25 mouse cellular contexts compared by ENCODE assay signal in genomic region chr6:8393029-8393428, GRCm38 (mm10).
DNase-seq lines count a peak whose midpoint lies in the region; ATAC-seq lines count a peak whose summit lies in the region.
"Had no signal": no experiment of that assay in that cellular context is flagged by ENCODE, and none has a peak within 500 bp of the region (broad histone marks: within the 10 kb centered on the region; RNA-seq: fewer than 3 reads in every experiment).

No protein-coding gene starts in this region.

- H3K9me3 ChIP-seq in liver, embryonic 12.5 days (replicated peaks) = no peaks in the 10 kb centered on the region
- no peaks in the 10 kb centered on the region for H3K9me3 ChIP-seq in kidney, embryonic 16.5 days (ENCODE audit: low read length)
- H3K9me3 ChIP-seq in kidney, embryonic 14.5 days (ENCODE audit: control insufficient read depth, low read length) = no peaks in the 10 kb centered on the region
- H3K9me3 ChIP-seq: embryonic facial prominence, embryonic 13.5 days; forebrain, embryonic 13.5 days; hindbrain, embryonic 15.5 days; intestine, embryonic 15.5 days; limb, embryonic 12.5 days; midbrain, embryonic 15.5 days had no signal

- 41% methylated on average over 4 of the region's 4 CpGs for WGBS in liver, embryonic 12.5 days (ENCODE audit: insufficient replicate concordance)
- WGBS in kidney, embryonic 16.5 days = 80% methylated on average over 4 of the region's 4 CpGs
- 87% methylated on average over 4 of the region's 4 CpGs for WGBS in kidney, embryonic 14.5 days

- H3K4me2 ChIP-seq in liver, embryonic 12.5 days = no peak overlapping the region
- H3K4me2 ChIP-seq in kidney, embryonic 16.5 days (replicated peaks; ENCODE audit: low read depth, low read length) = no peak overlapping the region
- H3K4me2 ChIP-seq in kidney, embryonic 14.5 days (replicated peaks; ENCODE audit: low read depth, low read length) = no peak overlapping the region
- H3K4me2 ChIP-seq: embryonic facial prominence, embryonic 13.5 days; forebrain, embryonic 13.5 days; heart, embryonic 11.5 days; hindbrain, embryonic 15.5 days; intestine, embryonic 15.5 days; limb, embryonic 12.5 days; midbrain, embryonic 15.5 days had no signal

- H3K36me3 ChIP-seq in liver, embryonic 12.5 days = no peaks in the 10 kb centered on the region
- no peaks in the 10 kb centered on the region for H3K36me3 ChIP-seq in kidney, embryonic 16.5 days (ENCODE audit: insufficient read depth, low read length)
- H3K36me3 ChIP-seq in kidney, embryonic 14.5 days (ENCODE audit: control insufficient read depth, insufficient read depth, low read length) = no peaks in the 10 kb centered on the region
- H3K36me3 ChIP-seq: embryonic facial prominence, embryonic 13.5 days; hindbrain, embryonic 15.5 days; intestine, embryonic 15.5 days; limb, embryonic 12.5 days; midbrain, embryonic 15.5 days had no signal

- no peak overlapping the region for H3K4me3 ChIP-seq in liver, embryonic 12.5 days
- H3K4me3 ChIP-seq in kidney, embryonic 16.5 days (ENCODE audit: low read length) = no peak overlapping the region
- H3K4me3 ChIP-seq in kidney, embryonic 14.5 days (ENCODE audit: low read length) = no peak overlapping the region
- H3K4me3 ChIP-seq: embryonic facial prominence, embryonic 13.5 days; erythroblast, embryonic 14.5 days; forebrain, embryonic 13.5 days; hindbrain, embryonic 15.5 days; intestine, embryonic 15.5 days; limb, embryonic 12.5 days; midbrain, embryonic 15.5 days; myocyte had no signal

- H3K9ac ChIP-seq in liver, embryonic 12.5 days = no peak overlapping the region
- H3K9ac ChIP-seq in kidney, embryonic 16.5 days (replicated peaks; ENCODE audit: low read length) = no peak overlapping the region
- no peak overlapping the region for H3K9ac ChIP-seq in kidney, embryonic 14.5 days (ENCODE audit: low read depth, low read length)
- H3K9ac ChIP-seq: embryonic facial prominence, embryonic 13.5 days; forebrain, embryonic 13.5 days; hindbrain, embryonic 15.5 days; intestine, embryonic 15.5 days; limb, embryonic 12.5 days; midbrain, embryonic 15.5 days had no signal

- DNase-seq in liver = no peak
- peak; percentile 6 for DNase-seq in CD4-positive, CD25-positive, alpha-beta regulatory T cell, adult 2 months (ENCODE audit: low read depth, low spot score)
- peak; percentile 23 for DNase-seq in c-Kit-positive CD71-positive TER-119-positive erythroid progenitor cells, embryonic 14.5 days (ENCODE audit: low spot score)
- DNase-seq: adrenal gland, adult 2 months; cerebellum, adult 18-20 months; cerebellum, postnatal 36 days; embryo, embryonic 11 days; gastrocnemius, postnatal 10 days; kidney, adult 8-10 months; kidney, postnatal 25 days; layer of hippocampus, postnatal 36 days; lung, postnatal 14 days had no signal

- ATAC-seq in liver, embryonic 12.5 days = peak; percentile 72
- peak; percentile 55; the same call in 1 of the 2 replicates for ATAC-seq in megakaryocyte progenitor cell, adult 5-6 weeks (replicated peaks; ENCODE audit: poor library complexity)
- ATAC-seq in kidney, embryonic 16.5 days (ENCODE audit: low FRiP score, low TSS enrichment) = no peak
- ATAC-seq in kidney, embryonic 14.5 days (ENCODE audit: low FRiP score, low TSS enrichment) = no peak
- ATAC-seq: forebrain, embryonic 13.5 days; intestine, embryonic 15.5 days; midbrain, embryonic 15.5 days had no signal

- no peaks in the 10 kb centered on the region for H3K27me3 ChIP-seq in liver, embryonic 12.5 days (replicated peaks)
- H3K27me3 ChIP-seq in kidney, embryonic 16.5 days (ENCODE audit: insufficient read depth, low read length) = no peaks in the 10 kb centered on the region
- no peaks in the 10 kb centered on the region for H3K27me3 ChIP-seq in kidney, embryonic 14.5 days (ENCODE audit: control insufficient read depth, insufficient read depth, low read length)
- H3K27me3 ChIP-seq: embryonic facial prominence, embryonic 13.5 days; forebrain, embryonic 13.5 days; hindbrain, embryonic 15.5 days; intestine, embryonic 15.5 days; limb, embryonic 12.5 days; midbrain, embryonic 15.5 days had no signal

- H3K27ac ChIP-seq in liver, embryonic 12.5 days = no peak overlapping the region
- H3K27ac ChIP-seq in kidney, embryonic 16.5 days (ENCODE audit: low read length) = no peak overlapping the region
- H3K27ac ChIP-seq in kidney, embryonic 14.5 days (ENCODE audit: low read depth, low read length) = no peak overlapping the region
- H3K27ac ChIP-seq: embryonic facial prominence, embryonic 13.5 days; forebrain, embryonic 13.5 days; hindbrain, embryonic 15.5 days; intestine, embryonic 15.5 days; limb, embryonic 12.5 days; midbrain, embryonic 15.5 days had no signal

- peaks cover 8% of the 10 kb centered on the region for H3K4me1 ChIP-seq in liver, embryonic 12.5 days
- no peaks in the 10 kb centered on the region for H3K4me1 ChIP-seq in kidney, embryonic 16.5 days (ENCODE audit: insufficient read depth, low read length)
- no peaks in the 10 kb centered on the region for H3K4me1 ChIP-seq in kidney, embryonic 14.5 days (ENCODE audit: control insufficient read depth, insufficient read depth, low read length)
- H3K4me1 ChIP-seq: embryonic facial prominence, embryonic 13.5 days; hindbrain, embryonic 15.5 days; intestine, embryonic 15.5 days; limb, embryonic 12.5 days had no signal

Comparison
In these comparisons a context has a peak if more than half of its experiments do, and no peak if none do; other contexts are left out.
1. ATAC-seq: peak in liver, embryonic 12.5 days (single experiment) and megakaryocyte progenitor cell, adult 5-6 weeks (single experiment); none in kidney, embryonic 16.5 days (single experiment) and kidney, embryonic 14.5 days (single experiment).